Mouse (Mus musculus) stomach, postnatal 0 days (tissue): ENCODE measurements around the gene Zdhhc25.

ENCODE experiments used
- CTCF ChIP-seq: IDR thresholded peaks from 2 replicates; pipeline ENCODE4 v1.5.1; 2016; ENCODE audit warnings: antibody characterized with exemption, low read depth, mild to moderate bottlenecking, moderate library complexity
- EP300 ChIP-seq: optimal IDR thresholded peaks from 2 replicates; pipeline ENCODE3; 2016; ENCODE audit warnings: antibody characterized with exemption

GRCm38 (mm10) chr15:88579461-88579860, 20.6 kb upstream of the Zdhhc25 start:
- TF ChIP-seq CTCF: no peak
- TF ChIP-seq EP300: no peak
